Mouse (Mus musculus) adrenal gland (tissue): Measurements from ENCODE around the gene Usf2.
"Not testable (repeated sequence)": the region's sequence is repeated elsewhere in the genome, so short reads cannot be mapped to it uniquely, and the experiment has no call there.

Experiments used
- intact Hi-C: fragments of 180-260 bp; cut with DNase I; formaldehyde crosslinking; loops from one replicate; pipeline ENCODE4 v1.15.1; 2025

The Usf2 gene

GRCm38 (mm10) chr7:30922490-30922889 lies 34.1 kb downstream of the Usf2 start:
- intact Hi-C loops: not testable (repeated sequence)

GRCm38 (mm10) chr7:30920217-30920616 lies 36.4 kb downstream of the Usf2 start:
- intact Hi-C loops: no loop called here

DNA sequence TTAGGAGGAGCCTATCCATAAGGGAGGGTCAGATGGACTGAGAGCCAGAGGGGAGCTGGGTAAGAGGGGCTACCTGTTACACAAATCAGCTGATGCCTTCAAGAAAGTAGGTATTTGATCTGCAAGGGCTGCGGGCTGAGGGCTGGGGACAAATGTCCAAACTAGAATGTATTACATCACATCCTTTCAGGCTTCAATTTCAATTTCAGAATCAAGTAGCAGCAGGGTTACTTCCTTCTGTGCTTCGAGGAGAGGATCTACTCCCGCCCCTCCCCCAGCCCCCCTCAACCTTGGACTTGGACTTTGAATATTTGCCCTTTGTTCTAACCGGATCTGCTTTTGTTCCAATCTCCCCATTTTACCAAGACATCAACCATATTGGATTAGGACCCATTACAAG lies 39.4 kb downstream of the Usf2 start:
- intact Hi-C loops: no loop called here

DNA sequence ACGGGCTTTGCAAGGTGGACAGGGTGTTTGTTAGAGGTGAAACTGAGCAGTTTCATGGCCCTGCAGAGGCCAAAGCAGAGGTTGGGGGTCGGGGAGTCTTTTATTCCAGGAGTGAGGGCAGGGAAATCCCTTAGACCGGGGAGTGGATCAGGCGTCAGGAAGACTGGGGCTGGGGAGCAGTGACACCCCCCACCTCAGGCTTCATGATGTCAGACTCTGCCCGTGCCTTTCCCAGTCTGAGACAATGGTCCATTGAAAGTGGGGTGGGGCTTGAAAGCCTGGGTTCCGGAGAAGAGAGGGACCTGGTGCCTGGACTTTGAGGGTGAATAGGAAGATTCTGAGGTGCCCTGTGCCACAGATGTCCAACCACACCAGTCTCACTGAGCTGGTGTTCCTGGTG lies 39.9 kb downstream of the Usf2 start:
- intact Hi-C loops: no loop called here

DNA sequence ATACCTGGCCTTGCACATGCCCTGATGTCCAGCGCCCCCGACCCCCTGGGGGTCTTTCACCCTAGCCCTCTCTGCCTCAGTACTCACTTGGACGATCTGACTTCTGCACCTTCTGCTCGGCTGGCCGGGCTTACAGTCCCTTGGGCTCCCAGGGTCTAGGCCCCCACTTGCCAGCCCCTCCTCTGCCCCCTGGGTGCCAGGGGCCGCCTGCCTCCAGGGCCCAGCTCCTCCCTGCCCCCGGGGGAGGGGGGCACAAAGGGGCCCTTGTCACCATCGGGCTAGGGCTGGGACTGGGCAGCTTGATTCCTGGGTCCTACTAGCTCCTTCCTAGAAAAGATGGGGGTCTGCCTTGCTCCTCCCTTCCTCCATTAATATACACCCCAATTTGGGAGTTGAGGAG lies 41.9 kb downstream of the Usf2 start, which contains the start of gene Mag:
Gene Mag, minus strand, starts transcription at position 142 of the 400 bp plus-strand sequence.
- intact Hi-C loops: no loop called here

- intact Hi-C loops: no loop called here
Observed at GRCm38 (mm10) chr7:30909773-30910172, 46.8 kb downstream of the Usf2 start.

DNA sequence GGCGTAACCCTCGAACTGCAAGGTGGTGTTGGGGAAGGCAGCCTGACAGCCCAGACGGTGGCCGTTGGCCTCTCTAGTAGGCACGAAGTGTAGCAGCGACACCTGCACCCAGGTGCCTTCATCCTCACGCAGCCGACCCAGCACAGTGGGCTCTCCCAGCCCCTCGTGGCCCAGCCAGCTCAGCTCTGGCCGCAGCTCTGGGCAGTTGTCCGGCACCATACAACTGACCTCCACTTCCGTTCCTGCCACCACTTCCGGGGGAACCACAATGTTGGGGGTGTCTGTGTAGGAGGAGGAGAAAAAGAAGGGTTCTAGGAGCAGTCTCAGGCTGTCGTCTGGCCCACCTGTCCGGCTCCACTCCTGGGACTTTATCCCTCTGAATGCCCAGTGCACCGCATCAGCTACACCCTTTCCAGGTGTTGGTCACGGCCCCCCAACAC lies 47.6 kb downstream of the Usf2 start:
- intact Hi-C loops: no loop called here

DNA sequence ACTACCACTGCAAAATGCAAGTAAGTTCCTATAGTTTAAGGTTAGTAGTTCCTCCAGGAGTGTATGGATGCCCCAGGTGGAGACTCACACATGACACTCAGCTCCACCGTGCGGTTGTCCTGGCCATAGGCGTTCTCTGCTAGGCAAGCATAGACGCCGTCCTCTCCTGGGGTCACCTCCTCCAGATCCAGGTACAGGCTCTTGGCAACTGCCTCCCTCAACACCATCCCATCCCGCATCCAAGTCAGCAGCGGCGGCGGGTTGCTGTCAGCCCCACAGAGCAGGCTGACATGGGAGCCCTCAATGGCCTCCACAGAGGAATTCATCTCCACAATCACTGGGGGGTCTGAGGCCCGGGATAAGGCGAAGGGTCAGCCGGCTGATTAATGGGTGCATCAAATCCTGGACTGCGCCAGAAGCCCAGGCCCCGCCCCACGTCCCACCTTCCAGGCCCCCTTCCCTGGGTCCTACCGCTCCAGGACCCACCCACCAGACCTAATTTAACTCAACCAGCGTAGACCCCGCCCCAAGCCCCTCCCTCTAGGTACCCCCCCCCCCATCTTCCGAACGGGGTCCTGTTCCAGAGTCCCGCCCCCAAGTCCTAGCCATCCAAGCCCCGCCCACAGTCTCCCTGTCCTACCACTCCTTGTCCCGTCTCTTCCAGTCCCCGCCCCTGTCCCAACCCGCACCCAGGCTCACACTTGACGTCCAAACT lies 48.2 kb downstream of the Usf2 start:
- intact Hi-C loops: no loop called here

- intact Hi-C loops: no loop called here
Observed at GRCm38 (mm10) chr7:30904042-30904441, 52.6 kb downstream of the Usf2 start.
